Mouse (Mus musculus): Measurements from ENCODE around the gene Apol9b.
"Not testable (repeated sequence)": the region's sequence is repeated elsewhere in the genome, so short reads cannot be mapped to it uniquely, and the experiment has no call there.

Gene Apol9b

DNA sequence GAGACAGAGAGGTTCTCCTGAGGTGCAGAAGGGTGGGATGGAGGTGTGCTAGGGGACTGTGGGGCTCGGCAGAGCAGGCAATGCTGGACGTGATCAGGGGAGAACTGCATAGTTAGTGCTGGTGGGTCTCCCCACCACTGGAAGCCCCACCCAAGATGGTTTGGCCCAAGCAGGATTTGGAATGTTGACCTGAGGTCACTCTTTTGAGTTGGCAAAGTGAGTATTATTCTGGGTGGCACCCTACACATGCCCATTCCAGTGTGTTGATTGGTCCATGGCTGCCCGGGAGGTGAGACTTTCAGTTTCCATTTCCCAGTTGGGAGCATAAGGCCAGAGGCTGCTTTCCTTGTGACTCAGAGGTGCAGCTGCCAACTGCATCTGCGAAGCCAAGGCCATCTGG is at the start of gene Apol9b:
Apol9b (plus strand) TSS at position 301 of the 400 bp plus-strand sequence.
- not testable (repeated sequence) for DNase-seq (ENCODE audit: low read depth)

DNA sequence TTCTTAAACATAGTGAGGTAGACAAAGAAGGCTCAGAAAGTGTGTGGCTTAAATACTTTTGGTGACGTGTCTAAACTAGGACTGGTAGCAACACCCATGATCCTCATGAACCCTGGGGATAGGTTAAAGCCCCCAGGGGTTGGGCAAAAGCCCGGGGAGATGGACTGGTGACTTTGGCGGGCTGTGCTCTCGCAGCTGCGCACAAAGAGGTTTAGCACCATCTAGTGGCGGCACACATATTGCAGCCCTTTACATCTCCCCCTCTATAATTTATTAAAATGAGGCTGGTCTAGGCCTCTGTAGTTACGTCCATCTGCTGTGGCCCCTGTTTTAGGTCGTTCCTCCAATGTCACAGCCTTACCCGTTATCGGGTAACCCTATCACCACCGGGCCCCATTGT is 44.9 kb upstream of the Apol9b start:
- DNase-seq (ENCODE audit: low read depth) = not testable (repeated sequence)

- DNase-seq (ENCODE audit: low read depth) = not testable (repeated sequence)
These were observed 37.1 kb upstream of the Apol9b start for GRCm38 (mm10) chr15:77691532-77692311.

- DNase-seq (ENCODE audit: low read depth) = not testable (repeated sequence)
These were observed 34.0 kb upstream of the Apol9b start for GRCm38 (mm10) chr15:77694687-77695295.

- DNase-seq (ENCODE audit: low read depth) = not testable (repeated sequence)
These were observed 30.2 kb upstream of the Apol9b start, which contains the start of gene Apol7e for GRCm38 (mm10) chr15:77698656-77699055. Apol7e (plus strand) TSS chr15:77698857.

GRCm38 (mm10) chr15:77705306-77705705 is 23.5 kb upstream of the Apol9b start:
- DNase-seq (ENCODE audit: low read depth) = not testable (repeated sequence)

- not testable (repeated sequence) for DNase-seq (ENCODE audit: low read depth)
These were observed 19.9 kb upstream of the Apol9b start for GRCm38 (mm10) chr15:77708936-77709335.

GRCm38 (mm10) chr15:77718240-77718639 is 10.6 kb upstream of the Apol9b start:
- not testable (repeated sequence) for DNase-seq (ENCODE audit: low read depth)

GRCm38 (mm10) chr15:77721509-77721908 is 7.3 kb upstream of the Apol9b start:
- DNase-seq (ENCODE audit: low read depth) = not testable (repeated sequence)

- not testable (repeated sequence) for DNase-seq (ENCODE audit: low read depth)
These were observed 4.5 kb upstream of the Apol9b start for GRCm38 (mm10) chr15:77724208-77724911.

DNA sequence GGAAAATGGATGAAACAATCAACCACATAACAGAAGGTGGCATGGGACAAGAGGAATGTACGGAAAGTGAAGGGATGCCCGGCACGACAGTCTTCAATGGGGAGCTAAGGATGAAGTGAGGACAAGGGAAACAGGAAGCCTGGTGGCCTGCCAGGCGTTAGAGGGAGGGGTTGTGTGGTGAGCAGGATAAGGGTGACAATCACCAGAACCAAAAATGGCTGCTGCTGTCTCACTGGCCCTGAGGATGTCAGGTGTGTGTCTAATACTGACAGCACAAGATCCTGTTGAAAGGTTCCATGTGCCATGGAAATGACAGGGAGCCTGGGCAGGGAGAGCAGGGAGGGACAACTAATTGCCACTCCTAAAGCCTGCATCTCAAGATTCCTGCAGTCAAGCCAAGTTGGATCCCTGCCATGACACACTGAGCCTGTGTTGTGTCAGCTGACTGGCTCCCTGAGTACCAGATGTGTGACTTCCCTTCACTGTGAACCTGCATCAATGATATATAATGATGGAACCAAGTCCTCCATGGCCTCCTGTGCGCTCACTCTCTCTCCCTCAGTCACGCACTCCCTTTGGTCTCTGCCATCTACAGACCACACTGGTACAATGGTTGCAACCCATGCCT is 3.3 kb upstream of the Apol9b start:
- DNase-seq (ENCODE audit: low read depth) = not testable (repeated sequence)

DNA sequence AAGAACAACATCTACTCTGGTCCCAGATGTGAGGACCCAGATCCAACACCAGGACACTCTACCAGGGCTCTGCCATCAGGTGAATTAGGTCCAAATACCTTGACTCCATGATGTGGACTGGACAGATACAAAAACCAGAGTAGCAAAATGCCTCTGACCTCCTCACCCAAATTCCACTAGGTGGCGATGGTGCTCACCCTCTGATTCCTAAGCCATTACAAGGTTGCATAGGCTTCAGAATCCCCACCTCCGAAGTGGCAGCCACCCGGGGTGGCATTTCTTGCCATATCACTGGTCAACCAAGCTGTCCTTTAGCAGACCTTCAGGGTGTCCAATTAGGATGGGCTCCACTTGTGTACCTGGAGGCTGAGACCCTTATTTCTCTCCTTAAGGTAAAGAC is 1.7 kb upstream of the Apol9b start:
- not testable (repeated sequence) for DNase-seq (ENCODE audit: low read depth)

DNA sequence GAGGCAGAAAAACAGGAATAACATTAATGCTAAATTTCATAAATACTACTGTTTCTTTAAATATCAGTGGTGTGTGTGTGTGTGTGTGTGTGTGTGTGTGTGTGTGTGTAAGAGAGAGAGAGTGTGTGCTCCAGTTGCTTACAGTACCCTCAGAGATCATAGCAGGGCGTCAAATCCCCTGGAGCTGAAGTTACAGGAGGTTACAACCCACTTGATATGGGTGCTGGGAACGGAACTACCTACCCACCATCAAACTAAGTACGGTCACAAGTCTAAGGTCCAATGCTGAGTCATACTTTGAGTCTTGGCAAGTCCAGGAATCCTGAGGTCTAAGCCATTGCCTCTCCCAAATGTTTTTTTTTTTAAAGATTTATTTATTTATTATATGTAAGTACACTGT is 1.1 kb upstream of the Apol9b start:
- not testable (repeated sequence) for DNase-seq (ENCODE audit: low read depth)

GRCm38 (mm10) chr15:77731605-77732004 is 2.8 kb downstream of the Apol9b start:
- no peak for DNase-seq (ENCODE audit: low read depth)

GRCm38 (mm10) chr15:77732851-77733250 is 4.0 kb downstream of the Apol9b start:
- DNase-seq (ENCODE audit: low read depth) = not testable (repeated sequence)

DNA sequence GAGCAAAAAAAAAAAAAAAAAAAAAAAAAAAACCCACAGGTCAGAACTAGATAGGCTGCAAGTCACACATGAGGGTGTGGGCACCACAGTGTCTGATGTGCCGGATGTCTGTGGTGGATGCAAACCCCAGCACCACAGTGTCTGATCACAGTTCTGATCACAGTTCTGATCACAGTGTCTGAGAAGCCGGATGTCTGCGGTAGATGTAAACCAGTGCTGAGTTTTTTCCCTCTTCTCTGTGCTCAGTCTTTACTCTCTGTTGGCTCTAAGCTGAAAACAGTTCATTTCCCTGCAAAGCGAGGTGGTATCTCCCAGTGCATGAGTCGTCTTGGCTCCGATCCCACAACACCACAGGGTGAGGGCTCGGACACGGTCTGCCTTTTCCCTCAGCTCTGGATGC is 4.5 kb downstream of the Apol9b start:
- DNase-seq (ENCODE audit: low read depth) = not testable (repeated sequence)

DNA sequence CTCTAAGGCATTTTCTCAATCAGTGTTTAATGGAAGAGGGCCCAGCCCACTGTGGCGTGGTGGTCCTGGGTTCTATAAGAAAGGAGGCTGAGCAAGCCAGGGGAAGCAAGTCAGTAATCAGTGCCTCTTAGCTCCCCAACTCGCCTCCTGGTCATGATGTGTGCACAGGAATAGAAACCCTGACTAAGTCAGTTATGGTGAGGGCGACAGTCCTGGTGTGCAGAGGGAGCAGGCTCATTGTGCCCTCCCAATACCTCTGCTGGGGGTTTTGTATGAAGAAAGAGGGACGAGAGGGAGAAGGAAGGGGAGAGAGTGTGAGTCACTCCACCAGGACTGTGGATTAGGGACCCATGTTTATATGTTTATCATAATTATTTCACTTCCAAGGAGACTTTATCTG is 5.1 kb downstream of the Apol9b start:
- not testable (repeated sequence) for DNase-seq (ENCODE audit: low read depth)

DNA sequence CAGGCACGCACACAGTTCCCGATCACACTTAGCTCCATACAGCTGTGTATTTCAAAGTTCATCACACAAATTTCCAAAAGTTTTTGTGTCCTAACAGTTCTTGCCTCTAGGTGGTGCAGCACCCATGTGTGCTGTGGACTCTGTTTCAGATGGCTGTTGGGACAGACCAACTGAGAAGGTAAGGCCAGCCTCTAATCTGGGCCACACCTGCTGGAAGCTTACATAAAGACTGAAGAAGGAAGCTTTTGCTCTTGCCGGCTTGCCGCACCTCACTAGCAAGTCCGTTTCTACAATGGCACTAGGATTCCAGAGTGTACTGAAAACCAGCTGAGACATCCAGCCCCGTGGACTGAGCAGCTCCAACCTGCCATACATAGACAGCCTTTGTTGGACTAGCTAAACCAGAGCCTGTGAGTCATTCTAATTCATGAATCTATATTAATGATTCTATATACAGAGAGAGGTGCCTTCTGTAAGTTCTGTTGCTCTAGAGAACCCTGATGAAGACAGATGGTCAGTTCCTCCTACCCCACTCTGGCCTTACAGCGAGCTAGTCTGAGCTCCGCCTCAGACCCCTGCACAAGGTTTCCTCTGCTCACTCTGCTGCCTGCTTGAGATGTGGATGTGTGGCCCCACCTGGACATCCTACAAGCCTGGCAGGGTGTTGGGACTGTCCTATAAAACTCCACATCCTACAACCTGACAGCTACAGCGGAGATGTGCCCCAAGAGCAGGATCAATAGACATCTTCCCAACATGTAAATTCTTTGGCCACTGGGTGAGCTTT is 11.9 kb downstream of the Apol9b start:
- DNase-seq (ENCODE audit: low read depth) = no peak

- not testable (repeated sequence) for DNase-seq (ENCODE audit: low read depth)
These were observed 12.7 kb downstream of the Apol9b start for GRCm38 (mm10) chr15:77741556-77741955.

DNA sequence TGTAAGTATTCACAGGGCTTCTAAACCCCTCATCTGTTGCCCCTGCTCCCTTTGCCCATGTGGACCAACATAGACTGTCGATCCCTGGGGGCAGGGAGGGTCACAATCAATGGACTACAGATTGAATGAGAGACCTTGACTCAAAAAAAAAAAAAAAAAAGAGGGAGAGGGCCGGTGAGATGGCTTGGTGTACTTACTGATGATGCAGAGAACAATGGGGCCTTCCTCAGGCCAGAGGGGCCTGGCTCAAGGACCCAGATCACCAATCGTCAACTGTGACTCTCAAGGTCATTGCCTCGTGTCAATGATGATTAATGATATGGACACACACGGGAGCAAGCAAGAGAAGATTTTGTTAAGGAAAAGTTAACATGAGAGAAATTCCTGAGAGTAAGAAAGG is 15.8 kb downstream of the Apol9b start:
- DNase-seq (ENCODE audit: low read depth) = no peak

GRCm38 (mm10) chr15:77745081-77745480 is 16.2 kb downstream of the Apol9b start:
- DNase-seq (ENCODE audit: low read depth) = no peak

Data from fibroblast of lung, adult 2 months (primary cell).